Mouse (Mus musculus) lung, postnatal 36 days (tissue): ENCODE measurements around the gene Serpina9.
"Not testable (repeated sequence)": the region's sequence is repeated elsewhere in the genome, so short reads cannot be mapped to it uniquely, and the experiment has no call there.

ENCODE experiments used
- DNase-seq: peaks from one replicate; pipeline ENCODE4 v3.0.0; 2022; ENCODE audit warnings: mixed read lengths

Gene Serpina9

DNA sequence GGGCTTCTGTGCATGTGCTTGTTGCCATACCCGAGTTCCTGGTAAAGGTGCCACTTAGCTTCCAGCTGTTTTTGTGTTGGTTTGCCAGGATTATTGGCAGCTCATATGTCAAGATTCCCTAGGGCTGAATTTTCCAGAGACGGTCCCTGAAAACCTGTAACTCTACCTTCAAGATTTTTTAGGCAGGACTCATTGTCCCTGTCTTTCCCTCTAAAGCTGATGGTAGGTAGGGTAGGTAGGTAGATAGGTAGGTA lies 24.1 kb downstream of the Serpina9 start:
- no peak for DNase-seq

DNA sequence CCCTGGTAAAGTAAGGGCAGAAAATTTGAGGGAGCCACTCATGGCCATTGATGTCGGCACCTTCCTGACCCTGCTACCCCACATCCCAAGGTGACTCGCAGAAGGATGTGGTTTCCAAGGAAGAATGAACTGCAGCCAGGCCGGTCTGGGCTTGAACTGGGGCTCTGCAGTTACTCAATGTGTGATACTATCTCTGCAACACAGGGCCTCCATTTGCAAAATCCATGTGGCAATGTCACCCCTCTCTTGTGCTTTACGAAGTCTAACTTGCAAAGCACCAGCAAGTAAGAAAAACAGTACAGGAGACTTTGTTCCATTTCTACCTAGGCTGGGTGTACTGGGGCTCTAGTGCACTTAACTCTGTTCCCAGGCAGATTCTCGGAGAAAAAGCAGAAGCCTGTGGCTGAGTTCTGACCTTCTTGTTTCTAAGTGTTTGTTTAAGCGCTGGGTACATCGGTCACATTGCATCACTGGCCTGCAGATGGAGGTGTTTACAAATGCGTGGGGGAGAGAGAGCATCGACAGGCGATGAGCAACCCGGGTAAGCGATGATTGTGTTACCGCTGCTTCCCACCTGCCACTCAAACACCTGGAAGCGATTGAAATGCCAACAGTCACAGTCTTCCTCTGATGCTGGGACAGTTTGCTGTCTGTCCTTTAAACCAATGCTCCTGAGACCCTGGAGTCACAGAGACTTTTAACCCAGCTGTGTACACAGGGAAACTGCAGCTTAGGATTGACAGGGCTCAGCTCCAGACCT lies 24.6 kb downstream of the Serpina9 start:
- DNase-seq, result peak; percentile 26

DNA sequence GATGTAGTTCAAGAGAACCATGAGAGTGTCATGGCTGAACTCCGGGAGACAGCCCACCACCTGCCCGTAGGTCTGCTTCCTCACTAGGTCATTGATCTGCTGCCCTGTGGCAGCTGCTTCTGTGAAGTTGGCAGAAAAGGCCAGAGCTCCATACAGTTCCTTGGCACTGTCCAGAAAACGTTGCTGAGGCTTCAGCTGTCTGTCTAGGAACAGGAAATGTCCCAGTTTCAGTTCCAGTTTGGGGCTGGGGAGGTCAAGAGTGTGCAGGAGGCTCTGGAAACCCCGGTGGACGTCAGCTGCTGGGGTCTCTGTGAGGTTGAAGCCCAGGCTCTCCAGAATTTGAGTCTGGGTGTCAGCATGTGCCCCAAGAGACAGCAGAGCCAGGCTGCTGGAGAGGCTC lies 27.7 kb downstream of the Serpina9 start:
- no peak for DNase-seq

DNA sequence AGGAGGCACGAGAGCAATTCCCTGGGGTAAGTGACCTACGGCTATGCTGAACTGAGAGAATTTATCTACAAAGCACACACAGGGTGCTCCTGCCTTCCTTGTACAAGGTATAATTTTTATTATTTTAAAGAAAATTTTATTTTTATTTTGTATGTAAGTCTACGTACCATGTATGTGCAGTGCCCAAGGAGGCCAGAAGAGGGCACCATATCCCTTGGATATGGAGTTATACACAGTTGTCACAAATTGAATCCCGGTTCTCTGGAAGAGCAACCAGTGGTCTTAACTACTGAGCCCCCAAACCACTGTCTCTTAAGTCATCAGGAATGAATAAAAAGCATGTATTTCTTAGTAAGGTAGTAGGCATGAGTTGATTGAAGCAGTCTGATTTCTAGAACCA lies 28.6 kb downstream of the Serpina9 start:
- peak; percentile 68 for DNase-seq

DNA sequence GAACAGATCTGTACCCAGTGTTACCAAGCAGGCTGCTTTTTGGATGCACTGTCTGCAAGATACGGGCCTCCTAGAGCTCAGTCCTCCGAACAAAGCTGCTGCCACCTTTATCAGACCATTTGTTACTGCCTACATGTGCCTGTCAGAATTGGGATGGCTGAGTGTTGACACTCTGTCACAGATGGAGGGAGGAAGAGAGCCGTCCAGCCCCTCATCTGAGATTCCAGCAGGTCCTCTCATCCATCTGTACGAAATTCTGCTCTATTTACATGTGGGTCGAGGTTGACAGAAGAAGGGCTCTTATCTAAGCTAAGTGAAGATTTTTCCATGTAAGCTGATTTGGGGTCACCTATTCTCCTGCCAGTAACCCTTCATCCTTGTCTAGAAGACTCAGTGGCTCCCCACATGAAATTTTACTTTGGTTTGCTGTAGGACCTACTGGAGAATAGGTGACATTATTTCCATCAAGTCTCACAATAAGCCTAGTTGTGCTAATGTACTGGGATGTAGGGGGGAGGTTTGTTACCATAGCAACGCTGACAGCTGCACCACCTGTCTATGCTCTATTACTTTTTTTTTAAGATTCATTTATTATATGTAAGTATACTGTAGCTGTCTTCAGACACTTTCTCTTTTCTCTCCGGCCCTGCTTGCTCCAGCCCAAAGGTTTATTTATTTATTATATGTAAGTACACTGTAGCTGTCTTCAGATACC lies 31.8 kb downstream of the Serpina9 start:
- no peak for DNase-seq

DNA sequence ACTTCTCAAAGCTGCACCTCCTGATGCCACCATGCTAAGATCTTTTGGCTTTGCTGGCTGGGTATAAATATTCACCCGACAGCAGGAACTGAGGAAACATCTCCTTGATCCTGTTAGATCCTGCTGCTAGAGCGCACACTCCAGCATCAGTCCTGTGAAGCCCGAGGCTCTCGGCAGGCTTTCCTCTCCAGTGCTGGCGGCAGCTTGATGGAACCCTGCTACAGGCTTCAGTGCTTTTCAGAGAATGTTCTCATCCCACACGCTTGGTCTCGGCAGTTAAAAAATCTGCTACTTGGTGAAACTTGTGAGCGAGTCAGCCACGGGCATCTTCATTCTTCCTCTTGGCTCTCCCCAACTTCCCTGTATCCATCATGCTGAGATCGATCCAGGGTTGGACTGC lies 35.3 kb downstream of the Serpina9 start:
- DNase-seq, result no peak

DNA sequence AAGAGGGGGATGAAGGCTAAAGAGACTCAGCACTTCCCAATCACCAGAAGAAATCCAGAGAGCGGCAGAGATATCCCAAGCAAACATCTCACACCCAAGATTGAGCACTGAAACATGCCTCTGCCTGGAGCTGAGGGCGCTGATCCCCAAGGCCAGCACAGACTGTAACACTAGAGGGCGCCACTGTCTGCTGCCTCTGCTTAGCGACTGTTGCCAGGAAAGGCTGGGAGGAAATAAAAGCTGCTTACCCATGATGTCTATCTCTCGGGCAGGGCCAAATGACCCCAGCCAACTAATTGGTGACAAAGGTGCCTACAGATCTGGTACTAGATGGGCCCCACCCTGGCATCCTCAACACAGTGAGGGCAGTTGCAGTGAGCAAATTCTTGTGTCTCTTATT lies 35.7 kb downstream of the Serpina9 start:
- peak; percentile 43 for DNase-seq

DNA sequence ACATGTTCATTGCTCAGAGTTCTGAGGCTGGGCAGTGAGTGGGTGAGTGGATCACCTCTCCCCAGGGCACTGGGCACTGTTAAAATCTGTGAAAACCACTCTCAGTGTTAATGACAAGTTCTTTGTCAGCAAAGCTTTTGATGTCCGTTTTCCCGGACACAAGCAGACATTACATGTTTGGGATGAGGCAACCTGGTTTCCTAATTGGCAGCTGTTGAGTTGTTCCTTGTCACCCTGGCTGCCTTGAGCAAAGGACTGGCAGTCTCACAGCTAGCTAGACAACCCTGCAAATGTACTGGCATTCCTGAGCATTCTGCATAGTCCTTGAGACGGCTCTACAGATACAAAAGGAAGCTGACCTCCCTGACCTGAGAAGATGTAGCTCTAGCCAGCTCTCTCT lies 36.5 kb downstream of the Serpina9 start:
- no peak for DNase-seq

DNA sequence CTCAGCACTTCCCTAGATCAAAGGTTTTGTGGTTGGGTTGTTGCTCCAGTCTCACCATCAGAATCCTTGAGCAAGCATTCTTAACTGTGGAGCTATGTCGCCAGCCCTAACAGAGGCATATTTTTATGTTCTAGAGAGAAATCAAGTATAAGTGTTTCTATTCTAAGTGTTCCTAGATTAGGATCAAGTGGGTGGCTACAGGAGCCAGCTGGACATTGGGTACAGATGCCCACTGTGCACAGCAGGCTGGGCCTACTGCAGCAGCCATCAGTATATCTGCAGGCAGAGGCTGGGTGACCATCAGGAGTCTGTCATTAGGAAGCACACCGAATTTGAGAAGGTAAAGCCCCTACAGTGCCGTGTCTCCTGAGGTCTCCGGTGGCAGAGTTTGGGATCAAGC lies 42.5 kb downstream of the Serpina9 start:
- DNase-seq, result no peak

DNA sequence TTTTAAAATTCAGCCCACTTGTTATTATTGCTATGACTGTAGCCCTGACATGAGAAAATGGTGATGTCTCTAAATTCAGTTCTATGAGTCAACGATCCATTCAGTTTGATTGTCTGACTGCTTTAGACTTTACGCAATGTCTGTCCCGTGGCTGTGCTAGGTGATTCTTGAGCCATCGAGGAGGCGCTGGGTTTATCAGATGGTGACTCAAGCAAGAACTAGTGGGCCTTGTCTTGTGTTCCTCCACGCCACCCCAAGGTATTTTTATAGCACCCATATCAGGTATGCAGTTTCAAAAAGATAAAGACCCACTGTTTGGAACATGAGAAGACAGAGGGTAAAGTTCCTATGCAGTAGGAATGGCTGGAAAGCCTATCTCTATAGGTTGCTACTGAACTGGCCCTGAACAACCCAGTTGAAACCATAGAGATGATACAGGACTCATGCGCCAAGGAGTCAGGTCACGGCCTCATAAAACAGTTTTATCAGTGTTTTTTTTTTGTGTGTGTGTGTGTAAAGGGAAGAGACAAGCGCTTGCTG lies 43.9 kb downstream of the Serpina9 start:
- no peak for DNase-seq

DNA sequence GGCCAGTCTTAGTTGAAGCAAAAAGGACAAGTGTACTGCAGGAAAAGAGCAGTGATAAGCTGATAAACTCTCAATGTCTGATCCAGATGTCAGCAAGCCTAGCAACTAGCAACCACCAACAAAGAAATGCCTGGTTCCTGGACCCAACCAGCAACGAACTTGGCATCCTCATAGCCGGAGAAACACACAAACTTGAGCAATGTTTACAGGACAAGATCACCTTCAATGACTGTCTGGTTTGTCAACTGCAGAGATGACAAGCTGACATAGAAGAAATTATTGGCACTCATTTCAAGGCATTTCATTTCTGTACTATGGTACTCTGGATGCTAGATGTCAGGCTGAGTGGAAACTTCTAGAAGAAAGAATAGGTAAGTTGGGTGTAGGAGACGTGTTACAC lies 46.8 kb downstream of the Serpina9 start:
- no peak for DNase-seq

DNA sequence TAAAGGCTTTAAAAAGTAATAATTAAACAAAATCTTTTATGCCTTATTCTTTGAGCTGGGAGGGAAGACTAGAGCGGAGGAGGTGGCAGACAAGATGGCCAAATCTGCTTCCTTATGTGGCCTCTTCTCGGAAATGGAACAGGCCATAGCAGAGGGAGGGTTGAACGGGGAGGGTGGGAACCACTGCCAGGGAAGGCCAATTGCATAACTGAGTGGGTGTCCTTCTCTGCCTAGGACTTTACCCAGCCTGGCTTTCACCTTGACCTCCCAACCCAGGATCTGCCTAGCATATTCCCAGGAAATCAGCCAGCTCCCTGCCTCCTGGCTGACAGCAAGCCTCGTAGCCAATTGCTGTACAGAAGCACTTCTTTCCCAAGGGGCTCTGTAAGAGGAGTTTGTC lies 50.3 kb downstream of the Serpina9 start:
- no peak for DNase-seq

DNA sequence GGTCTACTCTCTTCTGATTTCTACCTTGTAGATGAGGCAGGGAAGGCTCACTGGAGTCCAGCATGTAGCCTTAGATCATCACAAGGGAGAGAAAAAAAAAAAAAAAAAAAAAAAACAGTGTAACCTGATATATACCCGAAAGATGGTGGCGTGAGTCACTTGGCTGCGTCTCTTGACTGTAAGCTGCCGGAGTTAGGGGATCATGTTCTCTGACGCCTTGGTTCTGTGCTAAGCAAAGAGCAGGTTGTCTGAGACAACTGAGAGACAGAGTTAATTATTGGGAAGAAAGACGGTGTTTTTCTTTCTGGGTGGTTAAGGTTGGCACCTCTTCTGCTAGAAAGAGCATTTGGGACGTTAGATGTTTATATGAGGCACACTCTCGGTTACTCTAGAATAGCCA lies 50.7 kb downstream of the Serpina9 start:
- DNase-seq, result no peak

DNA sequence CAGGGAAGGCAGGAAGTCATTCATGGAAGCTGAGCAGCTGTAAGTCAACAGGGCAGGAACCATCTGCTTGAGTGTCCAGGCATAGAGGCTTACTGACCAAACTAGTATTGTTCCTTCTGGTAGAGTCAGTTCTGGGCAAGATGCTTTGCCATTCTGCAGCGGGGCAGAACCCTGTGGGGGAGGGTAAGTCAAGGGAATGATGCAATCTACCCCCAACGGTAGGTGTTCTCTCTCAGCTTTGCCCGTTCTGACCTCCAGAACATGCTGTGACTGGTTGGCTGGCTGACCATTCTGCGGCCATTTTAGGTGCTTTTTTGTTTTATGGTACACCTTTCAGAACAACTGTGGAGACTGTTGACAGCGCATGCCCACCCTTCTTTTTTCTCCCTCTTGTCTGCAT lies 51.2 kb downstream of the Serpina9 start:
- DNase-seq, result no peak

DNA sequence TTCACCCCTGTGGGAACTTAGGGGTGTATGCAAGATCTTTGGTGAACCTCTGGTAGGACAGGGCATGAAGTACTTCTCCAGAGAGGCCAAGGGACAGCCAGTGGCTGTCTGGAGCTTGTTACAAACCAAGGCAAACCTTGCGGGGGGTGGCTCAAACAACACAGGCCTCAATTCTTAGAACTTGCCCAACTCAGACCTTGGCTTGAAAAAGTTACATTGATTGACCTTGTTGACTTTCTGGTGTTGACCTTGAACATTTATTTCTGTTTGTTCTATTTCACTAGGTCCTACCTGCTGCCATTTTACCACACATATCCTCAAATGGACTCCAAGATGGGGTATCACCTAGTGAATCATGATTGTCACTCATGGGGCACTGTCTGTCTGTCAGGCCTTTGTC lies 51.8 kb downstream of the Serpina9 start:
- DNase-seq, result no peak

DNA sequence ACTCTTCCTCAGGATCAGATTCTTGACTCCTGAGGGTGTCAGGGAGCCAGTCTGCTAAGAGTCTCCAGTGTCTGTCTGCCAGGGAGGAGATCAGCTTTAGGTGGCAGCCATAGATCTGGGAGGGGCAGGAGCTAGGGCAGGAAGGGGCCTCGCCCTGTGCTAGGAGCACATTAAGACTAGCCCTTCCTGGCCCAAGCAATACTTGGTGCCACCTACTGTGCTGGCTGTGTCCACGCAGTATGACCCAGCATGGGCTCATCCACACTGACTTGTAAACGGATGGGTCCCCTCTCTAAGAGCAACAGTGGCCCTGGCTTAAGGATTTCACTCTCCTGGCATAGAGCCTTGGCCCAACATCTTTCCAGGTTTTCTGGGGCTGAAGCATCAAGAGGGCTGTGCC lies 54.8 kb downstream of the Serpina9 start, which contains the start of gene Serpina1e:
Serpina1e (minus strand) TSS at position 178 of the 400 bp plus-strand sequence.
- no peak for DNase-seq

DNA sequence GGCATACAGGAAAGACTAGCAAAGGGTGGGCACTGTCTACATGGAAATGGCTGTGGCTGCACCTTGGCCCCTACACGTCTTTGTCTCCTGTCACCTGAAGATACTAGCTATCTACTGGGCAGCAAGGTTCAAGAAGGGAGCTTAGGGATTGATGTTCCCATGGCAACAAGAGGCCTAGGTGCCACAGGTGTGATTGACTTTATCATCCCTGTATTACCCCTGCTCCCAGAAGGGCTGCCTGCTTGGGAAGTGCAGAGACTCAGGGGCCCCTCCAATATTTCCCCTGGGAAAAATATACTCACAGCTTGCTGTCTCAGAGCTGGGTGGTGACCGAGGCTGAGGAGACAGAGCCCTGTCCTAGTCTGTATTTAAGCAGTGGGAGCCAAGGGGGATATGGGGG lies 57.0 kb downstream of the Serpina9 start:
- not testable (repeated sequence) for DNase-seq

DNA sequence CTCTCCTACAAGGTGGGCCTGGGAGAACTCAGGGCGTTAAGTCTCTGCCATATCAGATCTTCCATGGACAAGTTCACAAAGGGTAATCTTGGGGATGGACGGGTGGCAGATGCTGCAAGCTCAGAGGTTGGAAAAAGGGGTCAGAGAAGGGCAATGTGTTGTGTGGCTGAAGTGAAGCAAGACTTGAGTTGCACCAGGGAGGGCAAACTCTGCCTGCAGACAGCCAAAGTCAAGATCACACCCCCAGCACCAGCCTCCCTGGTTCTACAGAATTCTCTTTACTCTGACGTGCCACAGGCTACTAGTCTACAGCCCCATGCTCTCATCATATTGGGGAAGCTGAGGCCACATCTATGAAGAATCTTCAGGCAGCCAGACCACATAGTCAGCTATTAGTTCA lies 60.6 kb downstream of the Serpina9 start:
- not testable (repeated sequence) for DNase-seq

DNA sequence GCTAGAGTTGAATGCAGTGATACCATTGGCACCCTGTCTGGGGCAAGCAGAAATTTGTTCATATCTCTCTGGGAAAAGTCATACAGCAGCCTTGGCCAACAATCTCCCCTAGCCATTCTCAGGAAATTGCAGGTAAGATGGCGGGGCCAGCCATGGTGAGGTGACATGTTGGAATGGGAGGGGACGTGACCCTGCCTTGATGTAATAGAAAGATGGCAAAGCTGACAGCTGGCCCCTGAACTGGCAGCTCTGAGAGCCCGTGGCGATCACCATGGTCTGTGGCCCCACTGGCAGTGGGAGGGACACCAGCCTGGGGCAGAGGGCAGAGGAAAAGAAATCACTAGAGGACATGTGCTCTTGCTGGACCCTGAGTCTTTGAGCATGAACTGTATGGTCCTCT lies 67.3 kb downstream of the Serpina9 start:
- no peak for DNase-seq
